Mouse (Mus musculus): ENCODE measurements around the gene BC052040.

BC052040 gene

DNA sequence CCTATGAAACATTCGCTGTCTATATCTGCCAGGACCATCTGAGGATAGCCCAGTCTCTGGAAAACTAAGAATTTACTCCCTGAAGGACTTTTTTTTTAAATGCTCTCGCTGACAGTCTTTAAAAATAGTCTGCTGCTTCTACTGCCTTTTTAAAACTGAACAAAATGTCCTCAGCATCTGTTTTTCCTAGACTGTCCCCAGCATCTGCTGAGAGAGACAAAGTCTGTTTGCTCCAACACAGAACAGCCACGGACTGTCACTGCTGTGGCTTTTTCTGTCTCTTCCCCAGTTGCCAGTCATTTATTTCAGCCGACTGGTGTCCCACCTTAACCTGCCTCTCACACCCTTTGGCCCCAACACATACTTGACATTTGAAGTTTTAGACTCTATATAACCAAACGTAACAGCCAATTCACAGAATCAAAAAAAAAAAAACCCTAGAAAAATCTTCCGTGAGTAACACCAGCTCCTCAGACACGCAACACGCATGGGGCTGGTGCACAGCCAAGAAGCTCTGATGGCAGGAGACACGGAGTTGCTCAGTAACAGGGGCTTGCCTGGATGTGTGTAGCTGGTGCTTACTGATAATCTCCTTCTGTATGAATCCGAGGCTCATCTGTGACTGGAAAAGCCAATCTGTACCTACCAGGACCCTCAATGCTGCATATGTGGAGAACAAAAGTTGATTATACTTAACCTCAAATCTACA lies 188.2 kb downstream of the BC052040 start:
- no peak for DNase-seq (ENCODE audit: low spot score)

- DNase-seq (ENCODE audit: low spot score) = no peak
Observed at GRCm38 (mm10) chr2:115772709-115773108, 191.2 kb downstream of the BC052040 start.

GRCm38 (mm10) chr2:115774153-115774908 lies 192.8 kb downstream of the BC052040 start:
- no peak for DNase-seq (ENCODE audit: low spot score)

DNA sequence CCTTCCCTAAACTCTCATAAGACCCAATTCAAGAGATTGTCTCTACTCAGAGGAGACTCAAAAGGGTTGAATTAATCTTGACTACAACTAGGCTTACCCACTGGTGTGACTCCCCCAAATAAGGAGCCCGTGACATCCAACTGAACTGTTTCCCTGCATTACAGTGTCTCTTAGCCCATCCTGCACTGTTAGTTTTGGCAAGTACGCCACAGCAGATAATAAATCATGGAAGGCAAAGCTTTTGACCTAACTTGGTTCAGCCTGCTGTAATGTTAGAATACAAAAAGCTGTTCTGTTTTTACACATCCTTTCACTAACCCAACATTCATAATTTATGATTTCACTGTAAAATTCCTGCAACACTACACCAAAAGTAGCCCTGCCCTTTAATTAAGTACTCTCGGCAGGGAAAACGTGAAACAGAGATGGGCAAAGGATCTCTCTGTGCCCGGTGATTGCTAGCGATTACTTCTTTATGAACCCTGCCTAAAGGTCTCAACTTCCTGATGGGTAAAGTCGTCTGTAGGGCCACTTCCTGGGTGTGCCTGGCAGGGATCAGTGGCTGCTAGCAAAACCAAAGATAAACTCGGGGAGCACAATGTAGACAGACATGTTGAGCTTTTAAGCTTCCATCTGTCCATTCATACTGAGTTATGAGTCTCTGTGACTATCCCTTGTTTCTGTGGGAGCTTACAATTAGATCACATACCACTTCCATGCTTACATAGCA lies 194.1 kb downstream of the BC052040 start:
- DNase-seq (ENCODE audit: low spot score) = no peak

- peak; percentile 57 for DNase-seq (ENCODE audit: low spot score)
Observed at GRCm38 (mm10) chr2:115776924-115777860, 195.7 kb downstream of the BC052040 start.

GRCm38 (mm10) chr2:115780546-115781011 lies 199.1 kb downstream of the BC052040 start:
- DNase-seq (ENCODE audit: low spot score) = no peak

GRCm38 (mm10) chr2:115785687-115786086 lies 204.2 kb downstream of the BC052040 start:
- DNase-seq (ENCODE audit: low spot score) = peak; percentile 50

DNA sequence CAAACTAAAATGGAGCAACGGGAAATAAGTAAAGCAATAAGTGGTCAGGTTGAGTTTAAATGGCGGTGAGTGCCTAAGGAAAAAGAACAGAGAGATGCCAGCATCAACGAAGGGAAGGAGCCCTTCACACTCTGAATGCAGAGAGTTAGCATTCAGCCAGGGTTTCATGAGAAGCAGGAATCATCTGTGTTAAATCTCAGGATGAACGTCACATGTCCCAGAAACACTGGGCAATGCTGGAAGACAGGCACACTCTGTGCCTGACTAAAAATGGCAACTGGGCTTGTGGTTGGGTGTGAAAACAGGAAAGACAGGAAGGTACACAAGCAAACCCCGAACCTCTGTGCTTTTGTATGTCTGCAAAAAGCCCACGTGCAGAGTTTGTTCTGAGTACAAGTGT lies 217.3 kb downstream of the BC052040 start:
- DNase-seq (ENCODE audit: low spot score) = no peak

GRCm38 (mm10) chr2:115808376-115808775 lies 226.9 kb downstream of the BC052040 start:
- DNase-seq (ENCODE audit: low spot score) = no peak

DNA sequence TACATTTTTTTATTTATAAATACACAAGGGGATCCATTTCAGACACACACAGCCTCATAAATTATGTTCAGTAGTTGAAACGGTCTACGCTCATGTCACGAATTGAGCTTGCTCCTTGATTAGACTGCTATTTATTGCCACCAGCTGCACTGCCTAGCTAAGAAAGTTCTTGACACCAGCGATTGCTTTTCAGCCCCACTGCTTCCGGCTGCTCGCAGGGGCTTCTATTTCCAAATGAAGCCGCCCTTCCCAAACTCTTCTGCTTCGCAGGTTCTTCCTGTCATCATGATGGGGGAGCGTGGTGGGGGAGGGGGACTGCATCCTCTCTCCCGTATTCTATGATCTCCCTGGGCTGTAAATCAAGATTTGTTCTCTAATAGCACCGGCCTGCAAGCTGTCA lies 231.8 kb downstream of the BC052040 start:
- peak; percentile 2 for DNase-seq (ENCODE audit: low spot score)

DNA sequence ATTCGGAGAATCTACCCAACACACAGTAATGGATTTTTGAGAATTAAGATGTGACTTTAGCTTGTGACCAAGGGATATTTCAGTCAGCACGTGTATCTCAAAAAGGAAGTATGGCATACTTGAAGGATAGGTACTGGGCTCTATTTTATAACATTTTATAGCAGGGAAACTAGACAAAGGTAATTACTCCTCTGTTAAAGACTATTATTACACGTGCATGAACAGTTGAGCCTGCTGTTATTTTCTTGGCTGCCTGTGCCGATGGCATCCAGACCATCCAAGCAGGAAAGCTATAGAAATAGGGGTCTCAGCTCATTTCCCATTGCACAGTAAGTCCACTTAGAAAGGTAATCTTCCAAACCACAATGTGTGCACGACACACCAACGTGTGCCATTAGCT lies 232.2 kb downstream of the BC052040 start:
- no peak for DNase-seq (ENCODE audit: low spot score)

GRCm38 (mm10) chr2:115817959-115818358 lies 236.4 kb downstream of the BC052040 start:
- no peak for DNase-seq (ENCODE audit: low spot score)

DNA sequence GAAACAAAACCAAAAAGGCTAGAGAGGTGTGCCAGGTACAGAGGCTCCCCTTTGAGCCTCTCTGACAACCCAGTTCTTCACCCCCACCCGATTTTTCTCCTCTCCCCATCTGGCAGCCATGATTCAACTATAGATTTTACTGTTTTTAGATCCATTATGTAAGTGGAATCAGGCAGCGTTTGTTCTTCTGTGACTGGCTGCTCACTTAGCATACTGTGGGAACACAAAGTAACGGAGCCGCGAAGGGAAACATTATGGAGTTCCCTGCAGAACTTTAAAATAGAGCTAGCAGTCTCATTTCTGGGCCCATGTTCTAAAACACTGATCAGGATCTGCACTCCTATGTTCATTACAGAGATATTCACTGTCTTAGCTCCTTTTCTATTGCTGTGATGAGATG lies 240.8 kb downstream of the BC052040 start:
- DNase-seq (ENCODE audit: low spot score) = no peak
